Mouse (Mus musculus): Measurements from ENCODE around the gene Scnn1g. TPM values are rescaled to one million over a fixed set of nuclear protein-coding genes. Genes with fewer than 3 reads are reported as not detected.

Scnn1g gene
- polyA plus RNA-seq, 1 experiment: 0.15 TPM

DNA sequence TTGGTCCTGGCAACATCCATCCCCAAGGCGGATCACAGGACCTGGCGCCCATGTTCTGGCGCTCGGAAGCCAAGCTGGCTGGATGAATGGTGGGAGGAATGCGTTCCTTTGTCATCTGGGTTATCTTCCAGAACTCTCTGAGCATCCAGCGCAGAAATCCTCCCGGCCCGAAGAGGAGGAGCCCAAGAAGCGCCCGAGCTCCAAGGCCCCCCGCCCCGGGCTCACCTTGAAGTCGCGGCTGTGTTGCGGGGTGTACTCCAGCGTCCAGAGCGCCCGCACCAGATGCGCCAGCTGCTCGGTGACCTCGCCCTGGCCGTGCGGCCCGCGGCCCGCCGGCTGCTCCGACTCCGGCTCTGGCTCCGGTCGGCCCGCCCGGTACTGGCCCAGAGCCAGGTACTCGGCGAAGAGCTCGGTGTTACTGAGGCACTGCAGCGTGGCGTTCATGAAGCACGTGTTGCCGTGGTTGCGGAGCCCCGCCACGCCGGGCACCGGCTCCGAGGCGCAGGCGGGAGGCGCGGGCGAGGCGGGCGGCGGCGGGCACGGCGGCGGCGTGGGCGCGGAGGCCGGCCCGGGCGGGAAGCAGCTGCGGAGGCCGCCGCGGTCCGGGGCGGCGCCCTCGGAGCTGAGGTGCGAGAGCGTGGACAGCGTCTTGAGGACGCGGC is 27.7 kb upstream of the Scnn1g start:
- TF ChIP-seq FLI1 (IDR thresholded peaks at IDR 0.05; ENCODE audit: low read length): no peak
- no peak for TF ChIP-seq GATA1 (IDR thresholded peaks at IDR 0.05; ENCODE audit: borderline replicate concordance, low read length)
- peaks cover 11% of the 10 kb centered on the region for H3K27me3 ChIP-seq (replicated peaks)

DNA sequence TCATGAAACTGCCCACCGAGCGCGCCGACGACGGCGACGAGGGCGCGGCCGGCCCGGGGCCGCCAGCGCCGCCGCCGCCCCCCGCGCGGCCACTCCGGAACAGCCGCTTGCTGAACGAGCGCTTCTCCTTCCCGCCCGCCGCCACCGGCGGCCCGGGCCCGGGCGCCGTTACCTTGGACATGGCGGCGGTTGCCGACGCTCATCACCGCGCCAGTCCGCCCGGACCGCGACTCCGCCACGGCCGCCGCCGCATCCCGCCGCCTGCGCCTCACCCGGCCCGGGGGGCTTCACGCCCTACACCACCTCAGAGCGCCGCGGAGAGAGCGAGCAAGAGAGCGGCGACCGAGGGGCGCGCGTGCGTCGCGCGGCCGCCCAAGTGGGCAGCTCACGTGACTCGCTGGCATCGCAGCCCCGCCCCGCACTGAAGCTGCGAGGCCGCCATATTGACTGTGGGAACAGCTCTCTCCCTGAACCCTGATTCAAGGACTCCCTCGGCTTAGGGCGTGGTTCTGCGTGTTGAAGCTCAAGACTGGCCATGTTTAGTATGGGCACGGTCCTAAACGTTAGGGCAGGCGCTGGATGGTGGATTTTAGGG is 27.1 kb upstream of the Scnn1g start, which contains the start of gene Usp31:
Gene Usp31, minus strand, starts transcription at position 181 of the 595 bp plus-strand sequence.
- peaks cover 17% of the 10 kb centered on the region for H3K27me3 ChIP-seq (replicated peaks)
- H3K9me3 ChIP-seq: no peaks in the 10 kb centered on the region
- TF ChIP-seq FLI1 (IDR thresholded peaks at IDR 0.05; ENCODE audit: low read length) (no peak), GATA1 (IDR thresholded peaks at IDR 0.05; ENCODE audit: borderline replicate concordance, low read length) (no peak)
- H3K36me3 ChIP-seq (replicated peaks; ENCODE audit: low read length): peaks cover 14% of the 10 kb centered on the region
- H3K4me1 ChIP-seq: peaks cover 56% of the 10 kb centered on the region
- H3K4me3 ChIP-seq (replicated peaks): peak within 1 kb of the TSS; percentile 96

More for the DNA sequence above, 27.7 kb upstream of the Scnn1g start:
- H3K9me3 ChIP-seq: no peaks in the 10 kb centered on the region
- peaks cover 62% of the 10 kb centered on the region for H3K4me1 ChIP-seq
- H3K4me3 ChIP-seq (replicated peaks): peak overlapping the region; percentile 96
- peaks cover 19% of the 10 kb centered on the region for H3K36me3 ChIP-seq (replicated peaks; ENCODE audit: low read length)

DNA sequence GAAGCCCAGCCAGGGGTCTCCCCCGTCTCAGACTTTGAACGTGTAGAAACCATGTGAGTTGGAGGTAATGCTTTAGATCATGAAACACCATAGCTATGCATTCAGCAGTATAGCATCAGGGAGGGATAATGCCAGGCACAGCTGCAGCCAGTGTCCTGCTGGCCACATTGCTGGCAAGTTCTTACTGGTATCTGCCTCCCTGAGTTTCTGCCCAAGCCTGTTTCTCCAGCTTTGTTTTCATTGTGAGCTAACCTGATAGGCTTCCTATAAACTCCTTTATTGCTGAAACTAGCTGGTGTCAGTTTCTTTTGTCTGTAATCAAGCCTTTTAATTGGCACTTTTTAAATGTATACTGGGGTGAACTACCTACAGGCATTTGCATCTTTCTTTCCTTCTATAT is 23.1 kb upstream of the Scnn1g start:
- Histone ChIP-seq H3K4me3 (replicated peaks) (no peak overlapping the region), H3K36me3 (replicated peaks; ENCODE audit: low read length) (no peaks in the 10 kb centered on the region), H3K9me3 (no peaks in the 10 kb centered on the region), H3K27me3 (replicated peaks) (peaks cover 28% of the 10 kb centered on the region), H3K4me1 (peaks cover 20% of the 10 kb centered on the region)
- no peak for TF ChIP-seq GATA1 (IDR thresholded peaks at IDR 0.05; ENCODE audit: borderline replicate concordance, low read length)
- no peak for TF ChIP-seq FLI1 (IDR thresholded peaks at IDR 0.05; ENCODE audit: low read length)

DNA sequence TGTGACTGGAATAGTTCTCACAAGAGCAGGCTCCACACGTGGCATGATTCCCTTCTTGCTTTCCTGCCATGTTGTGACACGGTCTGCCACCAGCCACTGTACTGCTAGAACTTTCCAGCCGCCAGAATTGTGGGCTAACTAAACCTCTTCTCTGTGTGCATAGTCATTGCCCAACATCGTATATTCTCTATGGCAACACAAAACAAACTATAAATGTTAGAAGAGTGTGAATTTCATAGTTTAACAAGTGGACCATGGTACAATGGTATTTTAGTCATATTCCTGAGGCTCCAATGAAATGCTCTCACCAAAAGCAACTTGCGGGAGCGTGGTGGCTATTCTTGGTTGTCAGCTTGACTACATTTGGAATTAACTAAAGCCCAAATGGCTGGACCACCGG is 17.2 kb upstream of the Scnn1g start:
- no peak for TF ChIP-seq FLI1 (IDR thresholded peaks at IDR 0.05; ENCODE audit: low read length)
- no peak for TF ChIP-seq GATA1 (IDR thresholded peaks at IDR 0.05; ENCODE audit: borderline replicate concordance, low read length)
- Histone ChIP-seq H3K27me3 (replicated peaks) (peaks cover 21% of the 10 kb centered on the region), H3K9me3 (no peaks in the 10 kb centered on the region), H3K36me3 (replicated peaks; ENCODE audit: low read length) (no peaks in the 10 kb centered on the region), H3K4me1 (peaks cover 10% of the 10 kb centered on the region), H3K4me3 (replicated peaks) (no peak overlapping the region)

DNA sequence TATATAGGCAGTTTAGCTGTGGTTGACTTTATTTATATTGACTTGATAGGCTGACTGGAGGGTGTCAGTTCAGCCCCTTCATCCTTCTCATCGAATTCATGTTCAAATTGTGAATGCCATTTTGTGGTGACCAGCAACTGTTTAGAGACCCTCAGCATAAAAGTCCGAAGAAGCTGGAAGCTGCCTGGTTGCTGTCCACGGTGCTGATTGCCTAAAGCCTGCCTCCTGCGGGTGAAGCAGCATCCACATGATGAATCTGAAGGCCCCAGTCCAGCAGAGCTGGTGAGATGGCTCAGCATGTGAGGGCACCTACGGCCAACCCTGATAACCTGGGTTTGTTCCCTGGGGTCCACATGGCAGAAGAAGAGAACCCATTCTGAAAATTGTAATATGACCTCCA is 4.1 kb upstream of the Scnn1g start:
- H3K36me3 ChIP-seq (replicated peaks; ENCODE audit: low read length): no peaks in the 10 kb centered on the region
- TF ChIP-seq GATA1 (IDR thresholded peaks at IDR 0.05; ENCODE audit: borderline replicate concordance, low read length) (no peak), FLI1 (IDR thresholded peaks at IDR 0.05; ENCODE audit: low read length) (no peak)

DNA sequence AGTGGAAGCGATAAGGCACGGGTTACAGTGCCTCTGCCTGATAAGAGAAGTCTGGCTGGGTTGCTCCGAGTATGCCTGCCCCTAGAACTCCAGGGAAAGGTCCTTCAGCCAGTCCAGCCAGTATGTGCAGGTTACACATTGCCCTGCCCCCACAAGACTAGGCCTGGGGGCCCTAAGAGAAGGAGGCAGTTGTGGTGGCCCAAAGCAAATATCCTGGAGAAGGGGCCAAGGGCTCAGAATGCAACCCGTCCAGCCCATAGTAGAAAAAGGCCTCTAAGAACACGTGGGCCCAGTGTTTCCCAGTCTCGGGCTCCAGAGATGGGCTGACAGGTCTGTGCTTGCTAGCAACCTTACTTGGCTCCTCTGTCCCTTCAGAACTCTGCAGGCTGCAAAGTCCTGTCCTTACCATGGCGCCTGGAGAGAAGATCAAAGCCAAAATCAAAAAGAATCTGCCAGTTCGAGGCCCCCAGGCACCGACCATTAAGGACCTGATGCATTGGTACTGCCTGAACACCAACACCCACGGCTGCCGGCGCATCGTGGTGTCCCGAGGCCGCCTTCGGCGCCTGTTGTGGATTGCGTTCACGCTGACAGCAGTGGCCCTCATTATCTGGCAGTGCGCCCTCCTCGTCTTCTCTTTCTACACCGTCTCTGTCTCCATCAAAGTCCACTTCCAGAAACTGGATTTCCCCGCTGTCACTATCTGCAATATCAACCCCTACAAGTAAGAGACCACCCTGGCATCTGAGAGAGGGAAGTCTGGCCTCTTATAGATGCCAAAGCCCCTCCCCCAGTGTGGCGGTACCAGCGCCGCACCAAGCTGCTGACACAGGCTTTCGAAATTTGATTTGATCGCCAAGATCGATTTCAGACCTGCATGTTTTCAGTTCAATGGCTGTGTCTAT is 3.5 kb downstream of the Scnn1g start:
- TF ChIP-seq FLI1 (IDR thresholded peaks at IDR 0.05; ENCODE audit: low read length) (no peak), GATA1 (IDR thresholded peaks at IDR 0.05; ENCODE audit: borderline replicate concordance, low read length) (no peak)
- Histone ChIP-seq H3K27me3 (replicated peaks) (peaks cover 52% of the 10 kb centered on the region), H3K9me3 (no peaks in the 10 kb centered on the region), H3K36me3 (replicated peaks; ENCODE audit: low read length) (no peaks in the 10 kb centered on the region), H3K4me1 (peaks cover 18% of the 10 kb centered on the region), H3K4me3 (replicated peaks) (no peak overlapping the region)

More for the DNA sequence above, 4.1 kb upstream of the Scnn1g start:
- Histone ChIP-seq H3K4me1 (peaks cover 14% of the 10 kb centered on the region), H3K27me3 (replicated peaks) (peaks cover 23% of the 10 kb centered on the region), H3K9me3 (peaks cover 8% of the 10 kb centered on the region; the same call in 1 of the 2 replicates), H3K4me3 (replicated peaks) (no peak overlapping the region)

DNA sequence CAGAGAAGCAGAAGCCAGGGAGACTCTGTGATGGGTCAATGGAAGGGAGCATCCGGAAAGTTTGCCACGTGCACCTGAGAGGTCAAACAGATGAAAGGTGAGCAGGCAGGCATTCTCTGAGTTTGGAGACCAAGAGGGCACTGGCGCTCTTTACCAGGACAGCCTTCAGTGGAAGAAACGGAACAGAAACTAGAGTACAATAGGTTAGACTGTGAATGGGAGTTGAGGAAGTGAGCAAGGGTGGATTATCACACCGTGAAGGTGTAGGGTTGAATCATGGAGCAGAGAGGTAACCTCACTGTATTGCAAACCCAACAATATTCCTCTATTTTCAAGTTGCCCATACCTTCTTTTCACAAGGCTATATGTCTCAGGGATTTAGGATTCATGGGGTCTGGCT is 16.0 kb downstream of the Scnn1g start:
- no peak overlapping the region for H3K4me3 ChIP-seq (replicated peaks)
- TF ChIP-seq GATA1 (IDR thresholded peaks at IDR 0.05; ENCODE audit: borderline replicate concordance, low read length): no peak
- TF ChIP-seq FLI1 (IDR thresholded peaks at IDR 0.05; ENCODE audit: low read length): no peak
- H3K9me3 ChIP-seq: no peaks in the 10 kb centered on the region
- H3K4me1 ChIP-seq: no peaks in the 10 kb centered on the region
- no peaks in the 10 kb centered on the region for H3K36me3 ChIP-seq (replicated peaks; ENCODE audit: low read length)
- H3K27me3 ChIP-seq (replicated peaks): peaks cover 4% of the 10 kb centered on the region

DNA sequence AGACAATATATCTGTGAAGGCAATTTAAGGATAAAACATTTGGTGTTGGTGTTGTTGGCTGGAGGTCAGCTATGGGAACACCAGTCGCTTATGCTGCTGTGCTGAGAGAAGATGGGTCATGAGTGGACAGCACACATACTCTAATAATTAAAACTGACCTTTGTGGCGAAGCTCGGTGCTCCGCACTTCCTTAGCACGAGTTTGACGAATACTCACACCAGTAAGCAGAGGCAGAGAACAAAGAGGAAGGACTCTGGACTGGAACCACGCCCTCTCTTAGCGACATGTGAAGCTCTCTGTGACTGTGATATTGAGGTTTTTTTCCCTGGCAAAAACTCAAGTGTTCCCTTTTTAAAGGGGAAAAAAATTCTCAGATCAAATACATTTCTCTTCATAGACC is 20.5 kb downstream of the Scnn1g start:
- Histone ChIP-seq H3K9me3 (no peaks in the 10 kb centered on the region), H3K36me3 (replicated peaks; ENCODE audit: low read length) (no peaks in the 10 kb centered on the region), H3K27me3 (replicated peaks) (peaks cover 7% of the 10 kb centered on the region), H3K4me1 (no peaks in the 10 kb centered on the region), H3K4me3 (replicated peaks) (no peak overlapping the region)
- TF ChIP-seq GATA1 (IDR thresholded peaks at IDR 0.05; ENCODE audit: borderline replicate concordance, low read length) (no peak), FLI1 (IDR thresholded peaks at IDR 0.05; ENCODE audit: low read length) (no peak)

DNA sequence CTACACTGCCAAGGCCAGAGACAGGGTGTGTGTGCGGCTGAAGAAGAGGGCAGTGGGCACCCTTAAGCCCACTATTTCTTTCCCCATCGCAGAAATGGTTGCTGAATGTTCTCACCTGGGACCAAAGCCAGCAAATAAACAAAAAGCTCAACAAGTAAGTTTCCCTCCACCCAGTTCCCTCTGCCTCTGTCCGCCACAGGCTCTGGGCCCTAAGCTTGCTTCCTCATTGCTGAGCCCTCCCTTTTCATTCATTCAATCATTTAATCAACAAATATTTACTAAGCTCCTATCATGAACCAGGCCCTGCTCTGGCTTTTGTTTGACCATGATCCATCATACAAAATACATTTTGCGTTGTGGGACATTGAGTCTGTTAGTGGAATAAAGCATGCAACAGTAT is 29.0 kb downstream of the Scnn1g start:
- H3K9me3 ChIP-seq: no peaks in the 10 kb centered on the region
- H3K4me1 ChIP-seq: no peaks in the 10 kb centered on the region
- no peak overlapping the region for H3K4me3 ChIP-seq (replicated peaks)
- TF ChIP-seq GATA1 (IDR thresholded peaks at IDR 0.05; ENCODE audit: borderline replicate concordance, low read length) (no peak), FLI1 (IDR thresholded peaks at IDR 0.05; ENCODE audit: low read length) (no peak)
- H3K27me3 ChIP-seq (replicated peaks): peaks cover 1% of the 10 kb centered on the region
- no peaks in the 10 kb centered on the region for H3K36me3 ChIP-seq (replicated peaks; ENCODE audit: low read length)
